Mouse (Mus musculus) cerebellum, adult 11 months (tissue): Measurements from ENCODE around the gene Brd7.

Experiments used
- DNase-seq: peaks from one replicate; pipeline ENCODE4 v3.0.0; 2022

Brd7 gene

GRCm38 (mm10) chr8:88361708-88362428 lies at the start of gene Brd7:
Gene Brd7 (minus strand): TSS chr8:88362194.
- peak; percentile 80 for DNase-seq

DNA sequence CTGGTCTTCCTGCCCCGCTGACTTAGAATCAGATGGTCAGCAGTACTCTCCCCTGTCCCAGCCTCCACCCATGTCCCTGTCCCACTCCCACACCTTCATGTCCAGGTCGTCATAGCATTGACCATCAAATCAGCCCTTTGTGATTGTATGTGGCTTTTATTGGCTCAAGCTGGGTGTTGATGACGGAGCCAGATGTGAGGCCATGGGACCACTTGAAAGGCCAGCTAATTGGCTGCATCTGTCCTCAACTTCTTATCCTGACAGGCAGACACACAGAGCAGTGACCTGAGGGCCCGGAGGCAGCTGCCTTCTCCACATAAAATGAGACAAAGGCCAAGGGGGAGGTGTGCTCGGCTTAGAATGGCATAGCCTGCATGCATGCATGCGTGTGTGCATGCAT lies 49.5 kb upstream of the Brd7 start:
- no peak for DNase-seq

DNA sequence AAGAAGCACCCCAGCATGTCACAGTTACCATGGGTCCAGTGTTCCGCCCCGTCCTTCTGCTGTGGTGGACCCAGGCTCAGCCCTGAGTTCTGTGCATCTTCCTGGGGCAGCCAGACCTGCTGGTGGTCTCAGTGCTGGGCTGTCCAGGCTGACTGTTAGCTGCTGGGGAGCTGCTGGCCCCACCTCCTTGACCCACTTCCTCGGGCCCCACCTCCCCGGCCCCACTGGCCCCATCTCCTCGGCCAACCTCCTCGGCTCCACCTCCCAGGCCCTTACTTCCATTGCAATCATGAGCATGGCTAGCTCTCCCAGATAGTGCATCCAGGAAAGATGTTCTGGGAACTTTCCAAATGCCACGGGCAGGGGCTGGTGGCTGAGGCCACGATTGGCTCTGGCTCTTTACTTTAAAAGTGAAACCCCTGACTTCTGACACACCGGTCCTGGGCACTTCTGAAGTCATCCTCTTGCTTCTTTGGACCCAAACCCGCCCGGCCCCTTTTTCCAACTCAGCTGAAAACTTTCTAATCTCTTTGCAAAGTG lies 47.5 kb upstream of the Brd7 start:
- no peak for DNase-seq

GRCm38 (mm10) chr8:88407716-88408115 lies 45.7 kb upstream of the Brd7 start:
- DNase-seq: no peak

DNA sequence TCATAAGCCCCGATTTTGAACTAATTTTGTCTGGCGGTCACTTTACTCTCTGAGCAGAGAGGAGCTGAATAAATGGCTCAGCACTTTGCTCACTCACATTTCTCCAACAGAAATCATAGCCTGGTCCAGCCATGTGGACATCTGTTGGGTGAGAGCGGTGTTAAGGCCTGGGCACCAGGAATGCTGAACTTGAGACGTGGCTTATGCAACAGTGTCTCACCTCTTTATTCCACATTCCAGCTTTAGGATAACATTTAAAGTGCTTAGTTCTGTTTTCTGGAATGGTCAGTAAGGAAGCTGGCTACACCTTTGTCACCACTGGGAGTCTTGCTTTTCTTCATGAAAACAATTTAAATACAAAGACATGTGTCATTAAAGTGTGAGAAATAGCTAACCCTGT lies 36.1 kb upstream of the Brd7 start:
- no peak for DNase-seq

- no peak for DNase-seq
Observed at GRCm38 (mm10) chr8:88393298-88393697, 31.3 kb upstream of the Brd7 start.

- no peak for DNase-seq
Observed at GRCm38 (mm10) chr8:88390749-88391148, 28.8 kb upstream of the Brd7 start.

DNA sequence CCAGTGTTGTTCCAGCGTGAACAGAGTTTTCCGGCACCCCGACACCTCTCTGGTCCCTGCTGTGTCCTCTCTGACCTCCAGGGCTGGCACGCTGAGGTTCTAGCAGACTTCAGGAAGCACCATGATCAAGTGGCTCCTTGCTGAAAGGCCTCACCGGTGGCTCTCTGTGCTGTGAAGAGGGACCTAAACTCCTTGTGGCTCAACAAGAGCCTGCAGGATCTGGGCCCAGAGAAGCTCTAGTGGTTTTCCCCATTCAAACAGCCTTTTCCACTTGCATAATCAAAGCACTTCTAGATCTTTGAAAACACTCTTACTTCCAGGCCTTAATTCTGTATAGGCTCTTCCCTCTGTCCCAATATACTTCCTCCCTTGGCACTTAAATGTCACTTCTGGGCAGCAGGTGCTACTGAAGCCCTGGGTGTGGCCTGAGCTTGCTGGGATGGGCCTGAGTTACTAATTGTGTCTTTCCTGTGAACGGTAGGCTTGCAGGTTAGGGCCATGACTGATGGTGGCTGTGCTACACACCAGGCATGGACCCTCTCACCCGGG lies 26.8 kb upstream of the Brd7 start:
- no peak for DNase-seq

DNA sequence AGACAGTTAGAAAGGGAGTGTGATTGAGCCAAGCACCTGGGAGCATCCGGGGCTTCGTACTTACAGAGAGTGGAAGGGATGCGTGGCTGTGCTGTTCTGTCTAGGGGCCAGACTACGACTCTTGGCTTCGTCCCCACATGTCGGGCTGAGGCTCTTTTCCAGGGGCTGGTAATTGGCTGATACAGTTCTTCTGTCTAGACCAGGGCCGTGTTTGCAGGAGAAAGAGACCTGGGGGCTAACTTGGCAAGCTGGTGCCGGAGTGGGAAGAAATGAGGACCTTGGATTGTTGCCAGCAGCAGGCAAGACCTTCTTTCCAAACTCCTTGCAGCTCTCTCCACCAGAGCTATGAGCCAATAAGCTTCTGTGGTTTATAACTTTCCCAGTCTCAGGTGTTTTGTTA lies 25.9 kb upstream of the Brd7 start:
- no peak for DNase-seq

GRCm38 (mm10) chr8:88383164-88383556 lies 21.2 kb upstream of the Brd7 start:
- DNase-seq: no peak

- no peak for DNase-seq
Observed at GRCm38 (mm10) chr8:88382311-88383163, 20.5 kb upstream of the Brd7 start.

- no peak for DNase-seq
Observed at GRCm38 (mm10) chr8:88380497-88380896, 18.5 kb upstream of the Brd7 start.

DNA sequence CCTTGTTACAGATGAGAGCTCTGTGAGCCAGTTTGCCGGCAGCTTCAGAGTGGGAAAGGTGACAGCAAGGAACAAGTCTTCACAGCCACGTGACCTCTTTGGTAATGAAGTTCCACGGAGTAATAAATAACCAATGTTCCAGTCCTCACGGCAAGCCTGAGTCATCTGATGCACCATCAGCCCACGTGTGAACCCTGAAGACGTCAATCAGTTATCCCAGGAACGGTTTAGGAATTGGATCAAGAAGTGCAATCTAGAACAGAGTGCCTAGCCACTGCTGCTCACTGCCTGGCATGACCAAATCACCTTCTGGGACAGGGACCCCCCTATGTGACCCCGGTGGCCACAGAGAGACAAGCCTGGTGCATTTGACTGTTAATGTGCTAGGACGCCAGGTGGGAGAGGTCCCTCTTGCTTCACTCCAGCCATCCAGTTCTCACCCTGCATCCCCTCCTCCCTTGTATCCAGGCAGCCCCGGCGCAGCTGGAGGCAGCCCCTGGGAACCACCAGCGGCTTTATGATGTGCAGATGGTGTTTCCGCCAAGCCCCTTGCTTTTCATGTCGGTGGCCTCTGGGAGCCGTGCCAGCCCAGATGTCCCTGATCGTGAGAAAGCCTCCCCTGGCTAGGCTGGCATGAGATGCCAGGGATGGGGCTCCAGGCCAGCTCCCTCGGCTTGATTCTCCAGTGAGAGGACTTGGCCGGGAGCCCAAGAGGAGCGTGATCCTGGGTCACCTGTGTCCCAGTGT lies 15.0 kb upstream of the Brd7 start:
- DNase-seq: peak; percentile 28

GRCm38 (mm10) chr8:88371522-88371921 lies 9.5 kb upstream of the Brd7 start:
- DNase-seq: no peak

GRCm38 (mm10) chr8:88369805-88370204 lies 7.8 kb upstream of the Brd7 start:
- no peak for DNase-seq

DNA sequence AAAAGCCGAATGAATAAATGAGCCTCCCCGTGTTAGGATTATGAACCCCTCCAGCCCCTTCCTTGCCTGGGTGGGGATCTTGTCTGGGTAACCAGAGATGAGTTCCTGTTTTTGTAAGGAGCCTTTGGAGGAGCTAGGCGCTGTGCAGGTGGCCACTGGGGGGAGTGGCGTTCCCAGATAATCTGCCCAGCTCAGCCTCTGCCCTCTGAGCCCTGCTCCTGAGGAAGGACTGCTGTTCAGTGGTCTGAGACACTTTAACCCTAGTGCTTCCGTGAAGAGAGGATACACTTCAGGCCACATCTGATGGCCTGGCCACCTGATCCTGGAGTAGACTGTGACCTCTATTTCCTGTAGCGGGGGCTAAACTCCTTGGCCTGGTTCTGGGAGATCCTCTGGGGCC lies 7.2 kb upstream of the Brd7 start:
- DNase-seq: peak; percentile 18

GRCm38 (mm10) chr8:88362446-88363150 lies 604 bp upstream of the Brd7 start:
- DNase-seq: peak; percentile 43

GRCm38 (mm10) chr8:88361044-88361707 lies 818 bp downstream of the Brd7 start:
- peak; percentile 25 for DNase-seq

DNA sequence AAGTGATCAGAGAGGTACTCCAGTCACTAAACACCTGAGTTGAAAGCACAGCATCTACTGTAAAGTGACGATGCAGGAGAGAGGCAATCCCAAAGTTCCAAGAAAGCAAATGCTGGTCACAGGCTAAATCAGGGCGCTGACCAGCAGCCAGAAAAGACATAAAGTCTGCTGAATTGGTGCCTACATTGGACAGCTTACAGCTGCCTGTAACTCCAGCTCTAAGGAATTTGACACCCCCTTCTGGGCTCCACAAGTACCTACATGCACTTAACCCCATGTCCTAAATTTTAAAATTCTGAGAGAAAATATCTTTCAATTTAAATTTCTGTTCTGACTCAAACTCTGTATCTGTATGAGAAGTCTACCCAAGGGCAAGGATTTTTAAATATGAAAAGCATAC lies 2.0 kb downstream of the Brd7 start:
- no peak for DNase-seq

GRCm38 (mm10) chr8:88357946-88358345 lies 4.0 kb downstream of the Brd7 start:
- DNase-seq: no peak

DNA sequence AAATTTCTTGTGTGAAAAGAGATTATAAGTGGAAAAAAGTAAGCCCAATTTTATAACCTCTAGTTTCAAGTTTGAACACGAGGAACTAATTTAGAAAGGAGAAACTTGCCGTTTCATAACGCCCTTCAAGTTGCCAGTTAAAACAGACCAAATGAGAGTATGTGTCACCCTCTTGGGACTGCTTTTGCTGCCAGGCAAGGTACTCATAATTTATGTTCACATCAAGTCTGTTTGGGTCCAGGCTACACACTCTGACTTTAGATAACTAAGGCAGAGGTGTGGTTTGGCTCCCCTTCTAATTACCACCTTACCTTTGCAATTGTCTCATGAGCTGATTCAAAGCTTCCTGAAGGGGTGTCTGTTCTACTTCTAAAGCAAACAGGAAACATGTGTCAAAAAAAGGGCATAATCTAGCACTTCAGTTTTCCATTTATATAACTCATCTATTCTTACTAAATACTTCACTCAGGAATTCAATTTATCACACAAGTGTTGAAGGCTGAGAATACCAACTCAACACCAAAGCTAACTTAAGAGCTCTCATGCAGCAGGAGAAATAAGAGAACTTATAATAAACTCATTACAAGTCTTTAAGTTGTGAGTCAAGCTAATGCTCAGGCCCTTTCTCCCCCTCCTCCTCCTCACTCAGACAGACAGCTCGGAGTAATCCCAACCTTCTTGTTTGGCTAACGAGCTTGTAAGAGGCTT lies 4.6 kb downstream of the Brd7 start:
- DNase-seq: no peak
